In genomic region chr7:111028281-111029045, GRCm38 (mm10) we compare ENCODE assay signal across 8 mouse cellular contexts. TPM values are rescaled to one million over a fixed set of nuclear protein-coding genes. Genes with fewer than 3 reads are reported as not detected.
DNase-seq lines count a peak whose midpoint lies in the region; ATAC-seq lines count a peak whose summit lies in the region.

TSS of gene Ctr9 (plus strand) at chr7:111028951.

- no peaks in the 10 kb centered on the region for H3K27me3 ChIP-seq in hindbrain, embryonic 12.5 days

- peaks cover 19% of the 10 kb centered on the region for H3K4me1 ChIP-seq in hindbrain, embryonic 12.5 days

- peaks cover 24% of the 10 kb centered on the region for H3K36me3 ChIP-seq in hindbrain, embryonic 12.5 days

- H3K4me2 ChIP-seq in hindbrain, embryonic 12.5 days (replicated peaks): peak within 1 kb of the TSS; percentile 78

- peak within 1 kb of the TSS; percentile 76 for H3K9ac ChIP-seq in hindbrain, embryonic 12.5 days

- no peaks in the 10 kb centered on the region for H3K9me3 ChIP-seq in hindbrain, embryonic 12.5 days (replicated peaks)

- 7% methylated on average over 45 of the region's 45 CpGs for WGBS in hindbrain, embryonic 12.5 days

- DNase-seq in Muller cell, postnatal 12 days (ENCODE audit: inconsistent ontology term): peak; percentile 95
- DNase-seq in cerebellum, adult 9-11 months: peak; percentile 95
- DNase-seq in frontal cortex, postnatal 10 days (ENCODE audit: low spot score in 2 of 2): peak; percentile 90 to 94
- peak; percentile 94 to 98 for DNase-seq in layer of hippocampus, postnatal 14 days (ENCODE audit: low spot score in 2 of 2)
- peak; percentile 93 for DNase-seq in lung, postnatal 14 days
- DNase-seq in retina, adult 2 months (ENCODE audit: low read depth, low spot score): peak; percentile 78
- DNase-seq in thymus, postnatal 36 days: peak; percentile 88 to 92

- H3K27ac ChIP-seq in hindbrain, embryonic 12.5 days: peak within 1 kb of the TSS; percentile 96

- H3K4me3 ChIP-seq in hindbrain, embryonic 12.5 days: peak within 1 kb of the TSS; percentile 83

- ATAC-seq in hindbrain, embryonic 12.5 days (ENCODE audit: low FRiP score): peak; percentile 98

RNA-seq across cellular contexts. Expression of gene Ctr9, which starts in this region (rescaled TPM):
- 102 and 104 TPM in 2 replicates for polyA plus RNA-seq in hindbrain, embryonic 12.5 days (2016; fragmentation: Nextera tagmentation; extraction: Ambion mirVana)
- total RNA-seq in layer of hippocampus, postnatal 14 days (2021): 10 to 100 TPM; 51.6 to 55.8 TPM

Comparison
In these comparisons a context has a peak if more than half of its experiments do, and no peak if none do; other contexts are left out.
1. Peak in every context shown above with its lines: DNase-seq, ATAC-seq, H3K4me3 ChIP-seq and H3K27ac ChIP-seq.